Mouse (Mus musculus) Patski (cell line): Measurements from ENCODE around the gene Tfam. TPM values are rescaled to one million over a fixed set of nuclear protein-coding genes. Genes with fewer than 3 reads are reported as not detected.
A peak's percentile ranks its signal among the peaks of the same experiment; 100 is the strongest.

ENCODE experiments used
- ATAC-seq: fragments of 100-300 bp; one replicate; pipeline ENCODE4 v1.8.0; 2021
- CTCF ChIA-PET: fragments of 350-600 bp; sonication (Branson Sonifier 250); formaldehyde crosslinking; loops from one replicate; lab custom pipeline; 2022; ENCODE audit warnings: inconsistent platforms; lab: Charles Lee
- POLR2A ChIA-PET: fragments of 350-600 bp; sonication (Branson Sonifier 250); formaldehyde crosslinking; loops from one replicate; lab custom pipeline; 2022; ENCODE audit warnings: antibody characterized with exemption, inconsistent platforms; lab: Charles Lee
- DNase-seq: peaks from one replicate; pipeline ENCODE4 v3.0.0-alpha.2; 2011; ENCODE audit warnings: low read depth, low spot score
- H3K27me3 ChIP-seq: fragments of 371-371 bp; one replicate; pipeline ENCODE4 v1.5.1; 2021
- CTCF ChIP-seq: fragments of 100-300 bp; IDR thresholded peaks from one replicate; pipeline ENCODE4 v1.5.1; 2021
- in situ Hi-C: fragments of 300-500 bp; cut with MboI; formaldehyde crosslinking; loops from 3 replicates; pipeline ENCODE4 v1.11.1; 2018; ENCODE audit warnings: low pct_unique_long_range_greater_than_20kb, mixed read lengths
- polyA plus RNA-seq: library from polyadenylated mRNA; unstranded; gene quantifications from one replicate; pipeline ENCODE4 v1.2.3, GENCODE M21; 2021

Gene Tfam
- polyA plus RNA-seq, 1 experiment from 2014 or later, result 75.9 TPM

DNA sequence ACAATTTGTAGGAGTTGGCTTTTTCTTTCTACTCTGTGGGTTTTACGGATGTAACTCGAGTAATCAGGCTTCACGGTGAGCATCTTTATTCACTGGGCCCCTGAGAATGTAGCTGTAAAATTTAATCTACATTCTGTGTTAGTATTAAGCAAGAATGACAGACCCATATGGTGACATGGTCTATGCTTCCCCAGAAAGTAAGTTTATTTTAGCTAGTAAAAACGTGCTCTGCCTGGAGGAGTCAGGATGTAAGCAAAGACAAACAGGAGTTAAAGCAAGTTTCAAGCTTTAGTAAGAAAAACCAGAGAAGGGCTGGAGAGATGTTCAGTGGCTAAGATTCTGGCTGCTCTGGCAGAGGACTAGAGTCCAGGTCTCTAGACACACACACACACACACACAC, 15.1 kb upstream of the Tfam start:
- no peak for TF ChIP-seq CTCF
- ATAC-seq (no peak), DNase-seq (no peak)
- ChIA-PET CTCF (no interaction called here), POLR2A (no interaction called here)
- in situ Hi-C loops, result no loop called here
- H3K27me3 ChIP-seq, result no peaks in the 10 kb centered on the region

DNA sequence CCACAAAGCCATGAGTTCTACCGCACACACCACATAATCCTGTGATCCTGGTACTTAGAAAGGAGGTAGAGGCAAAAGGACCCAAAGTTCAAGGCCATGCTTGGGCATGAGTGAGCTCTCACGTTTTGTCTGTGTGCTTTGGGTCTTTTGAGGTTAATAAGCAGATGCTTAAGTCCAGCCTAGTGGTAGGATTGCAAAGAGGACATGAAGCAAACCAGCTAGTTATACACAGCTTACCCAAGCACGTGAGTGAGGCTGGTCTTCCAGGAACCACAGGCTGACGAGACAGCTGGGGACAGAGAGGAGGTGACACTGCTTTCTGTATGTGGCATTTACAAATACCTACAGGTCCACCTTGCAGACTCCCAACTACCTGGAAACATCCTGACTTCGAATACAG, 14.3 kb upstream of the Tfam start:
- in situ Hi-C loops, result no loop called here
- ChIA-PET POLR2A (interaction anchor here (0.5 kb wide), 1 partner anchor 54 kb away, joined by 4 read pairs; no protein-coding TSS in a partner anchor), CTCF (no interaction called here)
- no peak for DNase-seq
- H3K27me3 ChIP-seq, result no peaks in the 10 kb centered on the region
- ATAC-seq, result no peak
- TF ChIP-seq CTCF, result no peak

DNA sequence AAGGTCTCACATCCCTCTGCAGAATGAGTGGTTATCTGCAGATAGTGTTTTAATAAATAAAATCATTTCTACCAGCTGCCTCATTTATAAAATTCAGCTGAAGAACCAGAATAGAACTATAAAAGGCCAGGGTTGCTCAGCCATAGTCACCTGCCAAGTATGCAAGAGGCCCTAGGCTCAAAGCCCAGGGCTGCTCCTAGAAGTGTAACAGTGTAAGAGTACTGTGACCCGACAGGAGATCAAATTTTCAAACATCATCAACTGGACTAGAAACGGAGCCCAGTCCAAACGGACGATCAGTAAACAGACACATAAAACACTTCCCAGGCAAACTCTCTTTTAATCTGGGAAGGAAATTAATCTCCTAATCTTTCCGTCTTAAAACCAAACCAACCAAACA, 13.8 kb upstream of the Tfam start:
- in situ Hi-C loops, result no loop called here
- no peak for ATAC-seq
- no peak for DNase-seq
- TF ChIP-seq CTCF, result no peak
- peaks cover 3% of the 10 kb centered on the region for H3K27me3 ChIP-seq
- POLR2A ChIA-PET, result no interaction called here
- CTCF ChIA-PET, result no interaction called here

DNA sequence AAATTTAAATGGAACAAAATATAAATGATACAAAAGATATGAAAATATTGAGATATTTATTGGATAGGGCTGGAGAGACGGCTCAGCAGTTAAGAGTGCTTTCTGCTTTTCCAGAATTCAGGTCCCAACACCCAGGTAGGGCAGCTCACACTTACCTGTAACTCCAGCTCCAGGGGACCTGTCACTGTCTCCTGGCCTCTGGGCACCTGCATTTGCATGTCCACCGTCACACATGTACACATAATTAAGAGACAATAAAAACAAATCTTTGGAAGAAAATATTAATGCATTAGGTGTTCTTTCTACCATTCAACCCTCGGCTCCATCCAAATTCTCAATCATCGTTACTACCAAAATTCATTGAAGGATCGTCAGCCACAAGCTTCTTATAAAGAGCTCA, 13.2 kb upstream of the Tfam start:
- POLR2A ChIA-PET, result no interaction called here
- in situ Hi-C loops, result no loop called here
- no peak for ATAC-seq
- CTCF ChIA-PET, result no interaction called here
- DNase-seq, result no peak
- H3K27me3 ChIP-seq, result peaks cover 3% of the 10 kb centered on the region
- no peak for TF ChIP-seq CTCF

DNA sequence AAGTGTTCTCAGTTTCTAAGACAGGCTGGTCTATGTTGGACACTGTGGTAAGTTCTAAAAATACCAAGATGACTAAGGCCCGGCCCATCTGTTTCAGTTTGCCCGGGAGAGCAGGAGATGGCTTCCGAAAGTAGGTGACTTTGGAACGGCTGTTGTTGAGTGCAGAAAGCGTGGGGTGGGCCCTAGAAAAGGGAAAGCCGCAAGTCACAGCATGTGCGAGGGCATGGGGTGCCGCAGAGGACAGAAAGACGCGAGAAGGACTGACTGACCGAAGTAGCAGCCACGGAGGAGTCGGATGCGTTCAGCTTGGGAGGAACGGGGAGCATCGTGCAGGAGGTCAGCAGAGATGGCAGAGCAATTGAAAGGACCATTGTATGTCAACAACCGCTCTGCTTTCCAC, 12.4 kb upstream of the Tfam start:
- peaks cover 5% of the 10 kb centered on the region for H3K27me3 ChIP-seq
- POLR2A ChIA-PET, result no interaction called here
- in situ Hi-C loops, result no loop called here
- ATAC-seq (no peak), DNase-seq (no peak)
- no peak for TF ChIP-seq CTCF
- CTCF ChIA-PET, result no interaction called here

DNA sequence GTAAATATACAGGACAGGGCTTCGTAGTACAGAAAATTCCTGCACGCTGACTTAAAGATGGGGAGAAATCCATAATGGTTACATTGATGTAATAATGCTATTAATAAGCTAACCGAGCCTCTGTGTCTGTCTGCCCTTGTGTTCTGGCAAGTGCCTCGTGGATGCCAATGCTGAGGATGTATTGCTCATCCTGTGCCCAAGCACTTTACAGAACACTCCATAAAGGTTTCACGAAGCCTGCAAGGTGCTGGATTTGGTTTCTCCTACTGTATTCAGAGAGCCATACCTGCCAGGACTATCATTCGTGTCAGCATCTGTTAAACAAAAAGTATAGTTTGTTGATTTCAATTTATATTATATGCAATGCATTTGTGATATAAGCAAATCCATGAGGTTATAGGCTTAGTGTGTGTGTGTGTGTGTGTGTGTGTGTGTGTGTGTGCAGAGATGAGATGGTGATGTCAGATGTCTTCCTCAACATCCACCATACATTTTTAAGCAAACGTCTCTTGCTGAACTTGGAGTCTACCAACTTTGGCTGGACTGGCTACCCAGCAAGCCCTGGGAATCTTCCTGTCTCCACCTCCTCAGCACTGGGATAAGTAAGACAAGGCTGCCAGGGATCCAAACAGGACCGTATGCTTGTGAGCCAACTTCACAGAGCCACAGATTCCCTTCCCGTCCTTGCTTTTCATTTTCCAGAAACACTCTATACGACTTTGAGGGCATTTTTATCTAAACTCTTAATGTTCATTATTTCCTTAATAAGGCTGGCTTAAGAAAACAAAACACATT, 11.2 kb upstream of the Tfam start:
- ChIA-PET CTCF (no interaction called here), POLR2A (interaction anchor here (0.6 kb wide), 1 partner anchor 35 kb away, joined by 6 read pairs; no protein-coding TSS in a partner anchor)
- ATAC-seq (no peak), DNase-seq (no peak)
- in situ Hi-C loops, result no loop called here
- peaks cover 7% of the 10 kb centered on the region for H3K27me3 ChIP-seq
- TF ChIP-seq CTCF, result no peak

DNA sequence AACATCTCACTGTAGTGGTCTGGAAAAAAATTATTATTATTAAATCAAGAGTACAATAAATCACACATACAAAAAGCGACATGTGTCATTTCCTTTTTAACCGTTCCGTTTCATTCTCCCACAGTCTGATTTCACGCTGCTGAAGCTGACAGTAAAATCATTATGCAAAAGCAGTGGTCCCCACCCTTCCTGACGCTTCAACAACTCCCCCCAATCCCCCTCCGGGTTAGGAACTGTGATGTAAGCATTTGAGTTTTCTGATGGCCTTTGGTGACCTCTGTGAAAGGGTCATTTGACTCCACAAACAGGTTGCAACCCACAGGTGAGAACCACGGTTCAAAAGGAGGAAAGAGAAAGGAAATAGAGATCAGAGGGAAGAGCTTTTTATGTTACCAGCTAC, 8.9 kb upstream of the Tfam start:
- H3K27me3 ChIP-seq, result peaks cover 7% of the 10 kb centered on the region
- ChIA-PET CTCF (no interaction called here), POLR2A (no interaction called here)
- DNase-seq (no peak), ATAC-seq (no peak)
- no peak for TF ChIP-seq CTCF
- in situ Hi-C loops, result no loop called here

DNA sequence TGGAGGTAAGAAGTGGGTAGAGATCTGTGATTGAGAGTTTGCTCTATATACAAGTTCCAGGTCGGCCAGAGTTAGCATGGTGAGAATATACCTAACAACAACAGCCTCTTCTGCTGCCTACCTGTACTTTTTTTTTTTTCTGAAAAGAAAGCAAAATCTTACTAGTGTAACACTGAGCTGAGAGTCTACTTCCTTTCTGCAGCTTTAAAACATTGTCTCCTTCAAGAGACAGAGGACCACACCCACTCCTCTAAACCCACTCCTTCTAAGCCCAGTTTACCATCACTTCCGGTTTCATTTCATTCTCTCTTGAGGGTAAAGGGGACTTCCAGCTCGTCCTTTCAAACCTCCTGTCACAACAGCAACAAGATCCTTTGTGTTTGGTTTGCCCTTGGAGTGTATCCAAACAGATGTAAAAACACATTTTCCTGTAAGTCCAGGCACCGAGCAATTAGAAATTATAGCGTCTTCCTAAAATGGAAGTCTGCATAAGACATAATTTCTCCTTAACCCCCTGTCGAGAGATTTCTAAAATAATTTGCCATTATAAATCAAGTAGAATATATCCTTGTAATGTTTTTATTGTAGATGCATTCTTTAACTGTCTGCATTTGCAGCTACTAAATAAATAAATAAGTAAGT, 1.5 kb upstream of the Tfam start:
- TF ChIP-seq CTCF, result no peak
- H3K27me3 ChIP-seq, result peaks cover 5% of the 10 kb centered on the region
- POLR2A ChIA-PET, result no interaction called here
- ATAC-seq (no peak), DNase-seq (no peak)
- CTCF ChIA-PET, result no interaction called here
- in situ Hi-C loops, result no loop called here

DNA sequence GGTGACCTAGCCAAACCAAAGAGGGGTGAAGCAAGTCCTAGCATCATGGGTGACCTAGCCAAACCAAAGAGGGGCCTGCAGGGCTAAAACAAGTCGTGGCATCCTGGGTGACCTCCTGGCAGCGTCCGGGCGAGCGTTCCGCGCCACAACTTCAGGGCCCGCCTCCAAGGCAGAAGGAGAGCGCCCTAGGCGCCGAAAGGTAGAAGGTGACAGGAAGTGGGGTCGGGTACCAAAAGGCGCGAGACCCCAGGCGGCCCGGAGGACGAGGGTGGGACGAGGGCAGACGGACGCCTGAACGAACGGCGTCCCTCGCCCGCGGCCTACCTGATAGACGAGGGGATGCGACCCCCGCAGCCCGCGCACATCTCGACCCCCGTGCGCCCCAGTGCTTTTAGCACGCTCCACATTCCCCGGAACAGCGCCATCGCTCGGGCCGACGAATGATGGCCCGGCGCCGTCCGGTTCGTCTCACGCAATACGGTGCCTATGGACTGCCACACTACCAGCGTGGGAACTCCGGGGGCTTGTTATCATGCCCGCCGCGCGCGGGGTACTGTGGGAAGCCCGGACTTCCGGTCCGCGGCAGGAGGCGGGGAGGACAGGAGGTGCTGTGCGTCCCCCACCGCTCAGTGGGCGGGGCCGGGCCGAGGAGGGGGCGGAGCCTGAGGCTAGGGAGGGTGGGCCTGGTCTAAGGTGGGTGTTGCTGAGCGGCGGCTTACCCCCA, 402 bp downstream of the Tfam start:
- ChIA-PET CTCF (interaction anchor here (1.5 kb wide), 1 partner anchor 11 kb away, joined by 6 read pairs; no protein-coding TSS in a partner anchor), POLR2A (no interaction called here)
- no peak for DNase-seq
- TF ChIP-seq CTCF, result no peak
- ATAC-seq, result peak; percentile 94
- H3K27me3 ChIP-seq, result peaks cover 5% of the 10 kb centered on the region
- in situ Hi-C loops, result no loop called here

DNA sequence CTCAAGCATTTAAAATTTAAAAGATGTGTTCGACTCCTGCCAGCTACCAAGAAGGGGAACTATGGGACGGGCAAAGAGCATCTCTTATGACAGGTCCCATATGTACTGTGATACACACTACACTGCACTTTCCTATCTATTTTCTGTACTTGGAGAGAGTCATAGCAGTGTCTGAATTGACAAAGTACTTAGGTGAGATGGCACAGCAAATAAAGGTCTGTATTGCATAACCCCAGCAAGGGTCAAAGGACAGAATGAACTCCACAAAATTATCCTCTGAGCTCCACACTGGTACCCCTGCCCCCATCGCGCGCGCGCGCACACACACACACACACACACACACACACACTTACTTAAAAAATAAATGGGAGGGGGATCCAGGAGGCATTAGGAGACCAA, 4.0 kb downstream of the Tfam start:
- POLR2A ChIA-PET, result interaction anchor here (0.7 to 1.4 kb wide), 2 partner anchors 13 to 25 kb away, joined by 3 to 4 read pairs; no protein-coding TSS in a partner anchor
- ATAC-seq, result no peak
- H3K27me3 ChIP-seq, result no peaks in the 10 kb centered on the region

DNA sequence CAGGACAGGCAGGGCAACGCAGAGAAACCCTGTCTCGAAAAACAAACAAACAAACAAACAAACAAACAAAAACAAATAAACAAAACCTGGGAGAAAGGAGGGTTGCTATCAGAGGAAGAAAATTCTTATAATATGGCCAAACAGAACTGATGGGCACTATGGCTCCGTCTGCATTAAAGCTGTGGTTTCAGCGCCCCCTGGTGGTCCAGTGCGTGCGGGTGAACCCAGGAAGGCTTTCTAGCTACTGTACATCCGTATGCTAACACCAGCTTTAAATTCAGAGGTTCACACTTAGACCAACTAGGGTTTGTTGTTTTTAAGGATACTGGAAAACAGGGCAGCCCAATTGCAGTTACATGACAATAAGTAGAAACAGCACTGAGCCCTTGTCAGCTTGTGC, 12.2 kb downstream of the Tfam start:
- no peaks in the 10 kb centered on the region for H3K27me3 ChIP-seq
- in situ Hi-C loops, result no loop called here
- ChIA-PET POLR2A (no interaction called here), CTCF (interaction anchor here (0.7 to 2.1 kb wide), 19 partner anchors 9 to 631 kb away, joined by 3 to 16 read pairs (median 5); partner anchors contain the start of gene Tfam)
- peak; percentile 95 for TF ChIP-seq CTCF
- ATAC-seq (peak; percentile 84), DNase-seq (no peak)

More for the DNA sequence above, 4.0 kb downstream of the Tfam start:
- in situ Hi-C loops, result no loop called here
- CTCF ChIA-PET, result interaction anchor here (2.0 kb wide), 1 partner anchor 8 kb away, joined by 16 read pairs; no protein-coding TSS in a partner anchor
- no peak for TF ChIP-seq CTCF
- no peak for DNase-seq
